Mouse (Mus musculus) urinary bladder, postnatal 14 days (tissue): ENCODE results near the gene Tekt5.

Experiments used
- DNase-seq: peaks from one replicate; pipeline ENCODE4 v3.0.0; 2021; ENCODE audit warnings: low spot score

Tekt5 gene

GRCm38 (mm10) chr16:10394699-10395540 is at the start of gene Tekt5:
Gene Tekt5, minus strand, starts transcription at chr16:10395490.
- peak; percentile 62 for DNase-seq

GRCm38 (mm10) chr16:10443723-10444122 is 48.4 kb upstream of the Tekt5 start:
- DNase-seq: no peak

- DNase-seq: no peak
These were observed 46.5 kb upstream of the Tekt5 start for GRCm38 (mm10) chr16:10441761-10442160.

GRCm38 (mm10) chr16:10441328-10441727 is 46.0 kb upstream of the Tekt5 start:
- no peak for DNase-seq

GRCm38 (mm10) chr16:10438055-10438454 is 42.8 kb upstream of the Tekt5 start:
- DNase-seq: no peak

GRCm38 (mm10) chr16:10436166-10436565 is 40.9 kb upstream of the Tekt5 start:
- no peak for DNase-seq

DNA sequence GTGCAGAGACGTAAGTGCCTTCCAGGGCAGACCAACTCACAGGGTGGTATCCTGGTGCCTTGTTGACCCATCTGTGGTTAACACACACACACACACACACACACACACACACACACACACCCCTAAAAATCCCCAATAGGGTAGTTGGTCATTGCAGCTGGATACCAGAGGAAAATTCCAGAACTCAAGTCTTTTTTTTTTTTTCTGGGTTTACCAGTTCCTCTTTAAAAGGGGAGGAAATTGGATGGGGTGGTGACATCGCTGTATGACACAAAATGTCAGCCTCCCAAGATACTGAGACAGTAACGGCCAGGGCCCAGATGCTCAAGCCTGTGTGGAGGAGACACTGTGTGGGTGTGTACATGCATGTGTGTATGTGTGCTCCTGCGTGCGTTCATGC is 38.1 kb upstream of the Tekt5 start:
- no peak for DNase-seq

DNA sequence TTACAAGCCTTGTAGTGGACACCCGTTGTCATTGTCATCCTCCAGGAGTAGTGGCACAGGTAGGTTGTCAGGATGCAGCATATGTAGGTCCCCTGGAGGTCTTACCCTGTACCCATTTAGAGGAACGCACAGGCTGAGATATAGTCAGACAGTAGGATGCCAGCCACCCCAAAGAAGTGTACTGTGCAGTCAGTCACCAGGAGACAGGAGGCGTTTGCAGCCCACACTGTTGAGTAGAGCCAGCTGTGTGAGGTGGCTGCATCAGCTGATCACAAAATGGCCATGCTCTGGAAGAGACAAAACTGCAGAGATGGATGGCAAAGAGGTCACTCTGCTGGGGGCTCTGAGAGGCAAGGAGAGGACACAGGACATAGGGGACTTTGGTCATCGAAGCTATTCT is 37.1 kb upstream of the Tekt5 start:
- DNase-seq: no peak

GRCm38 (mm10) chr16:10431911-10432310 is 36.6 kb upstream of the Tekt5 start:
- DNase-seq: no peak

GRCm38 (mm10) chr16:10420447-10421054 is 25.3 kb upstream of the Tekt5 start:
- DNase-seq: no peak

GRCm38 (mm10) chr16:10417723-10418259 is 22.5 kb upstream of the Tekt5 start:
- no peak for DNase-seq

DNA sequence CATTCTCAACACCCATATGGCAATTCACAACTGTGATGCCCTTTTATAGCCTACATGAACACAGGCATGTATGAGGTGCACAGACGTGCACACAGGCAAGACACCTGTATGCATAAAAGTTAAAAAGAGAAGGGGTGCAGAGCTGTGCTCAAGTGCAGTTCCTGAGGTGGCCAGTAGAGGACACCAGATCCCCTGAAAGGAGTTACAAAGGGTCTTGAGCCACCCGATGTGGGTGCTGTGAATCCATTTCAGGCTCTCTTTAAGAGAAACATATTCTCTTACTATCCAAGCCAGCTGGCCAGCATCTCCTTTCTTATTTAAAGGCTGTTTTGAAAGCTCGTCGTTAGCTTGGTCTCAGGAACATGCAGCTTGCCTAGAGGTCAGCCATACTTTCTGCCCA is 21.6 kb upstream of the Tekt5 start:
- DNase-seq: no peak

DNA sequence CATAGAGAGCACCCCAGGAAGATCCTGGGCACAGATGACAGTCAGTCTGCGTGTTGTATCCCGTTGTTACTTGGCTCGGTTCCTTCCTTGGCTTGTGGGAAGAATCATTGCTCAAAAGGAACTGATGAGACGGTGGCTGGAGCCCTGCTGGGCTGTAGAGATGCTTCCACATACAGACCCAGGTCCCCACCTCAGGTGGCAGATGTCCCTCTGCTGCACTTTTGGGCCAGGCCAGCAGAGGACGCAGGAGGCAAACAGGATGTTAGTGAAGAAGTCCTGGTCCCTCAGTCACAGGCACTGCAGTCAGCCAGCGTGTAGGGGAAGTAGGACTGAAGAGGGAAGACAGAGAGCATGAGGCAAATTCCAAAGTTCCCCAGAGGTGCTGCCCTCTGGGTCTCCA is 20.7 kb upstream of the Tekt5 start:
- no peak for DNase-seq

DNA sequence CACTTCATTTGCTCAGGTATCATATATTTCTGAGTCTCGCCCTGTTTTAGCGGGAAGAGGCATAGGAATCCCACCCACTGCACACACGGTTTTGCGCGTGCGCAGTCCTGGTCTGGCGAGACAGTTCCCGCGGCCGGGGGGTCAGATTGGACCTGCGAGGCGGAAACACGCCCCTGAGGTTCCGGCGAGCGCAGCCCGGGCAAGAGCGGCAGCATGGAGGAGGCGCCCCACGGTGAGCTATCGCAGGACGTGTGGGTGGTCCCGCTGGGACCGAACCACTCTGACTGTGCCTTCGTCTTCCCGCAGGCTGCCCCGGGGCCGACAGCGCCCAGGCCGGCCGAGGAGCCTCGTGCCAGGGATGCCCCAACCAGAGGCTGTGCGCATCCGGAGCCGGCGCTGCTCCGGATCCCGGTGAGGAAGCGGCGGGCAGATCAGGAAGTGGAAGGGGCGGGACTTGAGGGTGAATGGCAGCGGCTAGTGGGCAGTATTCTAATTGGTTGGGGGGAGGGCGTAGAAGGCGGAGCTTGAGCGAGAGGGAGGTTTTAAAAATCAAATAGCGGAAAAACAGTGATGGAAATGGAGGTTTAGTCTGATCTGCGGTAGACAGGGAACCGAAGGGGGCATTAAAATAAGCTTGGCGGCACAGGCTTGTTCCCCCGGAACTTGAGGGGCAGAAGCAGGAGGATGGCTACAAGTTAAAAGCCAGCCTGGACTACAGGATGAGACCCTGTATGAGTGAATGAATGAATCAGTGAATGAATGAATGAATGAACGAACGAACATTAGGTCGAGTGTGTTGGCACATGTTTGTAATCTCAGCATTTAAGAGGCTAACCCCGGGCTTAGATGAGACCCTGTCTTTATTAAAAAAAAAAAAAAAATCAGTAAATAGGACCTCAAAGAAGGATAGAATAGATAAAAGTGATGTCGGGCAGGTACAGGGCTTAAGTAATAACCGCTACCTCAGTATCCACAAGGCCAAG is 16.8 kb upstream of the Tekt5 start, which contains the start of gene Nubp1:
Gene Nubp1, plus strand, starts transcription at position 185 of the 983 bp plus-strand sequence.
- peak; percentile 93 for DNase-seq

DNA sequence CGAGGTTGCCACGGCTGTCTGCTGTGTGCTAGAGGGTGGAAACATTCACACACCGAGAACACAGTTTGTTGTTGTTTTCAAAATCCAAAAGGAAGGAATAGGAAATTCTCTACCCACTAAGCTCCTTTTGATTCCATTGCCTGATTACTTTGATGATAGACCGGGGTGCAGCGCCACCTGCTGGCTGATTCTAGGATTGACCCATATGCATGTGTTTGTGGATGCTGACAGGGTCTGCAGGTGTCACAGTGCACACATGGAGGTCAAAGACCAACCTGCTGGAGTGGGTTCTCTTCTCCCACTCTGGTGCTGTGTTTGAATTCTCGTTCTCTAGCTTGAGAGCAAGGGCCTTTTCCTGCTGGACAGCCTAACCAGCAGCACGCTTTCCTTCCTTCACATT is 3.9 kb upstream of the Tekt5 start:
- DNase-seq: peak; percentile 80

DNA sequence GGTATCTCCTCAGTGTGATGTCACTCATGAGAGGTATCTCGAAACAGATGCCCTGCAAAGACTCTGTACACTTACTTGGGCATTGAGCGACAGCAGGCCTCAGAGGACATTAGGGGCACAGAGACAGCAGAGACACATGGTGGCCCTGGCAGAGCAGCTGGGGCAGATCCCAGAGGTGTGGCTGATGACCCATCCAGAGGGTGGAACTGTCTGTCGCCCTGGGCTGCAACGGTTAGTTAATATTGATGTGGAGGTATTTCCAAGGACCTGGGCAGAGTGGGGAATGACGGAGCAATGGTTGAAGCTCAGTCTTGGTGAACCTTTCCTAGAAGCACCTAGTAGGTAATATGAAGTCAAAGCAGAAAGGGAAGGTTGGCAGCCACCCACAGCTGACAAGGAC is 3.5 kb upstream of the Tekt5 start:
- DNase-seq: no peak

DNA sequence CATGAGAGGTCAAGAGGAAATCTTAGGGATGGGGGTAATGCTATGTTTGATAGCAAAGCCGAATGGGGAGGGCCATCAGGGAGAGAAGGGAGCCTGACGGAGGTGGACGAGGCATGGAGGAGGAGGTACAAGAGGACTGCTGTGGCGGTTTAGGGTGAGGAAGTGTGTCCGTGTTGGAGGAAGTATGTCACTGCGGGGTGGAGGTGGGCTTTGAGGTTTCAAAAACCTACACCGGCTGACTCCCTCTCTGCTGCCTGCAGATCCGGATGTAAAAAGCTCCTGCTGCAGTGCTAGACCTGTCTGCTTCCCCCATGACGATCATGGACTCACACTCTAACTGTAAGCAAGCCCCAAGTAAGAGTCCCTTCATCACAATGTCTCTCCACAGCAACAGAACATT is 2.7 kb downstream of the Tekt5 start:
- no peak for DNase-seq

GRCm38 (mm10) chr16:10388634-10389365 is 6.5 kb downstream of the Tekt5 start:
- DNase-seq: no peak

DNA sequence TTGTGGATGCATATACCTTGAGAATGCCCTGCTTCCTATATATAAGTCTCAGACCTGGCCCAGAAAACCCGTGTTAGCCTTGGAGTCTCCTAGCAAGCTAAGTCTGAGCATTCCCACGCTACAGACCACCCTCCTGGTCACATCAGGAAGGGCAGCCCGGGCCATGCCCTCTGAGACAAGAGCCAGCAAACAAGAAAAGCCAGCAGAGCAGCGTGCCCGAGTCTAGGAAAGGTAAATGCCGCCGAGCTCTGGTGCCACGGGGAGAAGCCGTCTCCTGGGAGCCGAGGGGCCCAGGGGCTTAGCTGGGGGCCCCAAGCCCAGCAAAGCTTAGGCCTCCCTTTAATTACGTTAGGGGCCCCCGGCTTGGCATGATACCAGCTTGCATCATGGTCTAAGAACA is 10.0 kb downstream of the Tekt5 start:
- DNase-seq: peak; percentile 67

DNA sequence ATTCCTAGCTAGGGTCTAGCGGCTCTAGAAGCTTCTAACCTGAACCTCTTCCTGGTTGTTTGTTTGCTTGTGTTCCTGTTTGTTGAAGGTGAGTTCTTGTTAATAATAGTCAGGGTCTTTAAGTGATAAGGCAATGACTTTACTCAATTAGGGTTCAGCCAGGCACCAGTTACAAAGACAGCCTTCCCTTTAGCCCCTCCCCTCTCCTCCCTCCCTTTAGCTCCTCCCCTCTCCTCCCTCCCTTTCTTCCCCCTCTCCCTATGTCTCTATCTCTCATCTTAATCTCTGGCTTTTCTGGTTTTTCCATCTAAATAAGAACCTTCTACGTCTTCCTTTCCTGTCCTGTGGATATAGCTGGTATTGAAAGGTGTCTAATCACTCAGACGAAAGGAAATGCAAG is 10.7 kb downstream of the Tekt5 start:
- no peak for DNase-seq

GRCm38 (mm10) chr16:10384060-10384497 is 11.2 kb downstream of the Tekt5 start:
- DNase-seq: peak; percentile 63
